Mouse (Mus musculus) thymus, adult 2 months (tissue): ENCODE results near the gene Prkg2.

Experiments used
- CTCF ChIP-seq: fragments of 200-500 bp; IDR thresholded peaks from 2 replicates; pipeline ENCODE4 v1.5.1; 2012; ENCODE audit warnings: mild to moderate bottlenecking, control low read depth, low read length, moderate library complexity, borderline replicate concordance; ENCODE audit not compliant: control insufficient read depth, poor library complexity, insufficient read depth; ENCODE audit errors: extremely low read depth
- POLR2A ChIP-seq: fragments of 200-500 bp; IDR thresholded peaks from 2 replicates; pipeline ENCODE4 v1.6.1; 2012; ENCODE audit warnings: mild to moderate bottlenecking, low read length, control low read depth, moderate library complexity; ENCODE audit not compliant: control insufficient read depth, poor library complexity, insufficient read depth; ENCODE audit errors: extremely low read depth

- TF ChIP-seq POLR2A (no peak), CTCF (no peak)
Measured at GRCm38 (mm10) chr5:99026343-99026742, 10.8 kb downstream of the Prkg2 start.
